In genomic region chr12:70975891-70976290, GRCm38 (mm10) we compare ENCODE assay signal across 9 mouse cellular contexts. TPM values are rescaled to one million over a fixed set of nuclear protein-coding genes. Genes with fewer than 3 reads are reported as not detected.
DNase-seq lines count a peak whose midpoint lies in the region; ATAC-seq and TF ChIP-seq lines count a peak whose summit lies in the region.
"Had no signal": no experiment of that assay in that cellular context is flagged by ENCODE, and none has a peak within 500 bp of the region (broad histone marks: within the 10 kb centered on the region; RNA-seq: fewer than 3 reads in every experiment).

No protein-coding gene starts in this region.

- H3K4me3 ChIP-seq in left cerebral cortex, adult 2 months, result peak overlapping the region; percentile 73
- H3K4me3 ChIP-seq in embryonic facial prominence, embryonic 12.5 days, result peak overlapping the region; percentile 99
- H3K4me3 ChIP-seq in intestine, embryonic 15.5 days (replicated peaks), result peak overlapping the region; percentile 91
- H3K4me3 ChIP-seq in myocyte, result peak overlapping the region; percentile 81

- intact Hi-C loops in left cerebral cortex, adult 2 months (cut with DNase I), result loop anchor here (2.0 kb wide), 1 partner anchor 39 kb away; the partner anchor contains the start of gene Arid4a
- intact Hi-C loops in left cerebral cortex, postnatal 4 days (cut with DNase I), result no loop called here

- H3K27ac ChIP-seq in left cerebral cortex, adult 2 months, result no peak overlapping the region
- H3K27ac ChIP-seq in embryonic facial prominence, embryonic 12.5 days, result no peak overlapping the region
- no peak overlapping the region for H3K27ac ChIP-seq in intestine, embryonic 15.5 days

- H3K27me3 ChIP-seq in embryonic facial prominence, embryonic 12.5 days, result no peaks in the 10 kb centered on the region
- H3K27me3 ChIP-seq in intestine, embryonic 15.5 days (replicated peaks), result no peaks in the 10 kb centered on the region
- H3K27me3 ChIP-seq in myocyte (ENCODE audit: control insufficient read depth, insufficient read depth, insufficient read length), result no peaks in the 10 kb centered on the region

- no peak for TF ChIP-seq POLR2A in myocyte (IDR thresholded peaks at IDR 0.05; ENCODE audit: insufficient read length, low read depth)

- H3K4me1 ChIP-seq in embryonic facial prominence, embryonic 12.5 days, result peaks cover 7% of the 10 kb centered on the region
- 0 out of 2 replicates have a peak, but pooled peaks cover 6% of the 10 kb centered on the region for H3K4me1 ChIP-seq in intestine, embryonic 15.5 days (replicated peaks)

- no peak overlapping the region; the same call in 1 of the 2 replicates for H3K9ac ChIP-seq in embryonic facial prominence, embryonic 12.5 days
- peak overlapping the region; percentile 98; the same call in 1 of the 2 replicates for H3K9ac ChIP-seq in intestine, embryonic 15.5 days

- H3K4me2 ChIP-seq in embryonic facial prominence, embryonic 12.5 days (replicated peaks), result peak overlapping the region; percentile 67
- H3K4me2 ChIP-seq in intestine, embryonic 15.5 days (replicated peaks), result peak overlapping the region; percentile 57
- peak overlapping the region; percentile 97 for H3K4me2 ChIP-seq in myocyte (ENCODE audit: low read depth)

- DNase-seq in left cerebral cortex, adult 2 months (ENCODE audit: extremely low spot score in 1 of 2, low spot score in 2 of 2), result no peak
- DNase-seq in left cerebral cortex, postnatal 4 days, result no peak
- no peak for DNase-seq in embryo, embryonic 9.5 days (ENCODE audit: extremely low spot score)
- no peak for DNase-seq in spleen, postnatal 10 days (ENCODE audit: low spot score in 2 of 2)
- DNase-seq in left cerebral cortex, adult 11 months (ENCODE audit: low spot score), result no peak

- ATAC-seq in embryonic facial prominence, embryonic 12.5 days (ENCODE audit: insufficient number of reproducible peaks, insufficient read depth, low FRiP score, low TSS enrichment), result no peak
- ATAC-seq in intestine, embryonic 15.5 days, result no peak
- ATAC-seq: activated CD4-positive, CD25-positive, alpha-beta regulatory T cell, adult 4 months had no signal

- H3ac ChIP-seq in myocyte (ENCODE audit: control insufficient read depth, insufficient read length), result peak overlapping the region; percentile 77

- no peaks in the 10 kb centered on the region for H3K9me3 ChIP-seq in embryonic facial prominence, embryonic 12.5 days
- H3K9me3 ChIP-seq in intestine, embryonic 15.5 days, result no peaks in the 10 kb centered on the region

- WGBS in embryonic facial prominence, embryonic 12.5 days, result 62% methylated on average over 3 of the region's 3 CpGs
- 60% methylated on average over 3 of the region's 3 CpGs for WGBS in intestine, embryonic 15.5 days

- TF ChIP-seq CTCF in left cerebral cortex, adult 2 months (IDR thresholded peaks at IDR 0.05), result no peak

- peaks cover 23% of the 10 kb centered on the region for H3K36me3 ChIP-seq in embryonic facial prominence, embryonic 12.5 days
- no peaks in the 10 kb centered on the region; the same call in 1 of the 2 replicates for H3K36me3 ChIP-seq in intestine, embryonic 15.5 days
- H3K36me3 ChIP-seq in myocyte (ENCODE audit: control insufficient read depth, insufficient read depth), result peaks cover 2% of the 10 kb centered on the region

- peaks cover 61% of the 10 kb centered on the region for H3K79me2 ChIP-seq in myocyte (ENCODE audit: control insufficient read depth, insufficient read depth)

TF ChIP-seq in myocyte, 11 proteins besides CTCF, POLR2A, EP300 and RAD21:
- no peak for TF ChIP-seq MYOG (IDR thresholded peaks at IDR 0.05; ENCODE audit: control insufficient read depth in 1 of 3, insufficient read depth in 1 of 3, insufficient read length in 2 of 3, low read depth in 2 of 3)
- TF ChIP-seq E2F4 (IDR thresholded peaks at IDR 0.05; ENCODE audit: insufficient read depth), result no peak
- no peak for TF ChIP-seq TCF12 (IDR thresholded peaks at IDR 0.05; ENCODE audit: insufficient read depth, poor library complexity, severe bottlenecking)
- TF ChIP-seq SRF (IDR thresholded peaks at IDR 0.05; ENCODE audit: control insufficient read depth, insufficient read length, low read depth), result no peak
- TF ChIP-seq REST (IDR thresholded peaks at IDR 0.05; ENCODE audit: insufficient read depth, insufficient read length), result no peak
- TF ChIP-seq TCF3 (IDR thresholded peaks at IDR 0.05; ENCODE audit: insufficient read length, low read depth), result no peak
- TF ChIP-seq MAX (IDR thresholded peaks at IDR 0.05; ENCODE audit: low read depth), result no peak
- no peak for TF ChIP-seq USF1 (IDR thresholded peaks at IDR 0.05; ENCODE audit: low read depth)
- no peak for TF ChIP-seq CEBPB (IDR thresholded peaks at IDR 0.05; ENCODE audit: insufficient read depth, poor library complexity, severe bottlenecking)
- TF ChIP-seq POLR2AphosphoS2 (IDR thresholded peaks at IDR 0.05; ENCODE audit: insufficient read length, low read depth), result no peak

RNA-seq across cellular contexts. Expression of gene Psma3, which starts 1.5 kb away (rescaled TPM):
- 100 to 1,000 TPM; 170 to 185 TPM for total RNA-seq in left cerebral cortex, adult 2 months (2021)
- total RNA-seq in left cerebral cortex, postnatal 4 days (2021), result 100 to 1,000 TPM; 272 to 286 TPM
- 621 and 638 TPM in 2 replicates for polyA plus RNA-seq in embryonic facial prominence, embryonic 12.5 days (2016; fragmentation: Nextera tagmentation; extraction: Ambion mirVana)
- polyA plus RNA-seq in intestine, embryonic 15.5 days (2015; fragmentation: Nextera tagmentation; extraction: Ambion mirVana), result 593 and 607 TPM in 2 replicates
- polyA plus RNA-seq in myocyte (2012; fragmentation: generic; extraction: Trizol), result 210 TPM

RNA-seq across cellular contexts. Expression of gene Actr10, which starts 38.2 kb away (rescaled TPM):
- total RNA-seq in left cerebral cortex, adult 2 months (2021), result 100 to 1,000 TPM; 138 to 163 TPM
- 100 to 1,000 TPM; 182 to 192 TPM for total RNA-seq in left cerebral cortex, postnatal 4 days (2021)
- polyA plus RNA-seq in embryonic facial prominence, embryonic 12.5 days (2016; fragmentation: Nextera tagmentation; extraction: Ambion mirVana), result 224 and 237 TPM in 2 replicates
- 192 and 223 TPM in 2 replicates for polyA plus RNA-seq in intestine, embryonic 15.5 days (2015; fragmentation: Nextera tagmentation; extraction: Ambion mirVana)
- 123 TPM for polyA plus RNA-seq in myocyte (2012; fragmentation: generic; extraction: Trizol)

RNA-seq across cellular contexts. Expression of gene Arid4a, which starts 39.9 kb away (rescaled TPM):
- 10 to 100 TPM; 35.2 to 36.4 TPM for total RNA-seq in left cerebral cortex, adult 2 months (2021)
- 10 to 100 TPM; 36.1 to 38.4 TPM for total RNA-seq in left cerebral cortex, postnatal 4 days (2021)
- 33.1 and 34.0 TPM in 2 replicates for polyA plus RNA-seq in embryonic facial prominence, embryonic 12.5 days (2016; fragmentation: Nextera tagmentation; extraction: Ambion mirVana)
- 35.0 and 39.3 TPM in 2 replicates for polyA plus RNA-seq in intestine, embryonic 15.5 days (2015; fragmentation: Nextera tagmentation; extraction: Ambion mirVana)
- polyA plus RNA-seq in myocyte (2012; fragmentation: generic; extraction: Trizol), result 1.7 TPM

Comparison
In these comparisons a context has a peak if more than half of its experiments do, and no peak if none do; other contexts are left out.
1. RNA of gene Arid4a, which starts 39.9 kb away (polyA plus RNA-seq): 35.0 to 39.3 TPM in intestine, embryonic 15.5 days and 33.1 to 34.0 TPM in embryonic facial prominence, embryonic 12.5 days; 1.7 TPM in myocyte (single experiment); every median in the first group is over 10 times any median in the second.
2. Peak in every context shown above with its lines, with median percentiles within 50 percentile points of each other: H3K4me3 ChIP-seq and H3K4me2 ChIP-seq.